Mouse (Mus musculus) bone marrow, adult 2 months (tissue): ENCODE data around the gene G3bp1.

Experiments
- CTCF ChIP-seq: fragments of 200-500 bp; IDR thresholded peaks from 2 replicates; pipeline ENCODE4 v1.5.1; 2011; ENCODE audit warnings: low read length, control low read depth; ENCODE audit not compliant: control insufficient read depth, insufficient read depth
- POLR2A ChIP-seq: fragments of 200-500 bp; IDR thresholded peaks from 2 replicates; pipeline ENCODE4 v1.6.1; 2011; ENCODE audit warnings: low read depth, mild to moderate bottlenecking, control low read depth, low read length, borderline replicate concordance; ENCODE audit not compliant: control insufficient read depth

GRCm38 (mm10) chr11:55517666-55518065 is 48.2 kb downstream of the G3bp1 start:
- no peak for TF ChIP-seq CTCF
- TF ChIP-seq POLR2A, result no peak
